Mouse (Mus musculus) limb, embryonic 11.5 days (tissue): Measurements from ENCODE around the gene Zscan21. TPM values are rescaled to one million over a fixed set of nuclear protein-coding genes. Genes with fewer than 3 reads are reported as not detected.

ENCODE experiments used
- ATAC-seq: fragments of 200-750 bp; cut with Nextera tagmentation; 2 replicates; pipeline ENCODE4 v1.8.0; 2017; ENCODE audit warnings: low read depth; ENCODE audit not compliant: insufficient number of reproducible peaks, low FRiP score, low TSS enrichment
- DNase-seq: peaks from one replicate; pipeline ENCODE4 v3.0.0-alpha.2; 2015; ENCODE audit warnings: low spot score
- H3K27ac ChIP-seq: fragments of 300-500 bp; sonication (generic); replicated peaks from 2 replicates; pipeline ENCODE4 v1.5.1; 2014; ENCODE audit warnings: low read depth, mild to moderate bottlenecking, low read length
- H3K27me3 ChIP-seq: fragments of 300-500 bp; sonication (generic); 2 replicates; pipeline ENCODE4 v1.6.1; 2014; ENCODE audit warnings: mild to moderate bottlenecking, low read length, mixed read lengths; ENCODE audit not compliant: control insufficient read depth, insufficient read depth
- H3K36me3 ChIP-seq: fragments of 300-500 bp; sonication (generic); 2 replicates; pipeline ENCODE4 v1.6.1; 2014; ENCODE audit warnings: mild to moderate bottlenecking, low read length, moderate library complexity, mixed read lengths; ENCODE audit not compliant: control insufficient read depth, insufficient read depth
- H3K4me1 ChIP-seq: fragments of 300-500 bp; sonication (generic); 2 replicates; pipeline ENCODE4 v1.6.1; 2014; ENCODE audit warnings: low read length, mixed read lengths; ENCODE audit not compliant: control insufficient read depth, insufficient read depth
- H3K4me2 ChIP-seq: fragments of 300-500 bp; sonication (generic); 2 replicates; pipeline ENCODE4 v1.6.1; 2014; ENCODE audit warnings: low read depth, mild to moderate bottlenecking, moderate library complexity; ENCODE audit not compliant: severe bottlenecking
- H3K4me3 ChIP-seq: fragments of 300-500 bp; sonication (generic); 2 replicates; pipeline ENCODE4 v1.5.1; 2014; ENCODE audit warnings: low read depth, low read length
- H3K9ac ChIP-seq: fragments of 300-500 bp; sonication (generic); 2 replicates; pipeline ENCODE4 v1.6.1; 2014; ENCODE audit warnings: mild to moderate bottlenecking, low read length
- H3K9me3 ChIP-seq: fragments of 300-500 bp; sonication (generic); 2 replicates; pipeline ENCODE4 v1.6.1; 2016; ENCODE audit warnings: low read length; ENCODE audit not compliant: control insufficient read depth
- WGBS: fragments of 180-500 bp; shearing (Covaris S2); extraction: QIAGEN DNeasy Blood & Tissue Kit; methylation state at CpG from one replicate; pipeline ENCODE4 v1.1.7; 2014; 5-methylcytosine and 5-hydroxymethylcytosine counted together
- microRNA counts: library from miRNA; unstranded; fragments of <30 nt; microRNA quantifications from one replicate; lab custom pipeline; 2016
- microRNA-seq: library from miRNA; unstranded; fragments of <30 nt; microRNA quantifications from one replicate; pipeline ENCODE4, GENCODE M21; 2016
- polyA plus RNA-seq: library from polyadenylated mRNA; unstranded; fragments of >200 nt; fragmentation: Nextera tagmentation; extraction: Ambion mirVana; gene quantifications from 2 replicates; pipeline ENCODE4 v1.2.1, GENCODE M21; 2014

Zscan21 gene
- polyA plus RNA-seq, 1 experiment from 2014 or later, result 96.4 TPM

GRCm38 (mm10) chr5:138165594-138165993 is 48.9 kb downstream of the Zscan21 start:
- no peak for DNase-seq
- no peak for ATAC-seq
- H3K27ac ChIP-seq, result no peak overlapping the region
- H3K36me3 ChIP-seq, result peaks cover 52% of the 10 kb centered on the region
- no peaks in the 10 kb centered on the region for H3K9me3 ChIP-seq
- H3K4me3 ChIP-seq, result no peak overlapping the region
- peaks cover 5% of the 10 kb centered on the region; the same call in 1 of the 2 replicates for H3K4me1 ChIP-seq
- 79% methylated on average over 8 of the region's 8 CpGs for WGBS
- H3K9ac ChIP-seq, result no peak overlapping the region
- H3K4me2 ChIP-seq, result no peak overlapping the region
- H3K27me3 ChIP-seq, result no peaks in the 10 kb centered on the region

- Histone ChIP-seq H3K9ac (peak overlapping the region; percentile 64), H3K27ac (peak overlapping the region; percentile 80), H3K4me1 (no peaks in the 10 kb centered on the region; the same call in 1 of the 2 replicates), H3K9me3 (no peaks in the 10 kb centered on the region), H3K4me2 (peak overlapping the region; percentile 60), H3K27me3 (no peaks in the 10 kb centered on the region), H3K4me3 (peak overlapping the region; percentile 51), H3K36me3 (peaks cover 36% of the 10 kb centered on the region)
- ATAC-seq (peak; percentile 88), DNase-seq (peak; percentile 97)
- WGBS, result under 1% methylated on average over 47 of the region's 47 CpGs
Observed at GRCm38 (mm10) chr5:138170936-138171561, 54.3 kb downstream of the Zscan21 start.

DNA sequence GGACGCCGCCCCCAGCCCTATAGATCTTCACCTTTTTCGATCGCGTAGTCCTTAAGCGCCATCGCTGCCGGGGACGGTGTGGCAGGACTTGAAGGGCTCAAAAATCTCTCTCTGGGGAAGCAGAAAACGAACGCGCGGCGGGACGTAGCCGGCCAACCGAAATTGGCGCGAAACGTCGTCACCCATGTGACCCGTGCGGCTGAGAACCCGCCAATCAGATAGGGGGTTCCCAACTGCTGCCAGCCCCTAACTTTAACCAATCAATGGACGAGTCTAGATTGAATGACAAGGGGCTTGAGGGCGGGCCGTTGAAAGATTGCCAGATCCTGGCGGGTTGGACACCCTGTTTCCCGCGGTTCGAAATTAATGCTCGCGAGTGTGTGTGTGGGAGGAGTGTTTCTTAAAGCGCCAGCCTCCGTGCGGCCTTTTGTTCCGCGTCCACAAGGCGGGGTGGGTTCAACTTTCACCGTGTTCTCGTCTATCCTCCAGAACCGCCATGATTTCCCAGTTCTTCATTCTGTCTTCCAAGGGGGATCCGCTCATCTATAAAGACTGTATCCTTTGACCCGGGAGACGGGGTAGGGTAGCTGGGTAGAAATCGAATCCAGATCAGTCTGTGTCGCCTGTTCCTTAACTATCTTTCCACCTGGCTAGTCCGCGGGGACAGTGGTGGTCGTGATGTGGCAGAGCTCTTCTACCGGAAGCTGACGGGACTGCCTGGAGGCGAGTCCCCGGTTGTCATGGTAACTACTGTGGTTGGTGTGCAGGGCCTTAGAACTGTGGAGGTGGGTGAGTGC is 55.2 kb downstream of the Zscan21 start, which contains the start of the genes Ap4m1 and Mcm7:
Gene Ap4m1 (plus strand): TSS at position 308 of the 797 bp plus-strand sequence.
Gene Mcm7 (minus strand): TSS at position 728 of the 797 bp plus-strand sequence.
- Histone ChIP-seq H3K4me1 (no peaks in the 10 kb centered on the region; the same call in 1 of the 2 replicates), H3K9me3 (no peaks in the 10 kb centered on the region), H3K27ac (peak within 1 kb of the TSS; percentile 80), H3K36me3 (peaks cover 30% of the 10 kb centered on the region), H3K27me3 (no peaks in the 10 kb centered on the region), H3K9ac (peak within 1 kb of the TSS; percentile 71), H3K4me2 (peak within 1 kb of the TSS; percentile 60), H3K4me3 (peak within 1 kb of the TSS; percentile 51)
- DNase-seq, result peak; percentile 92
- ATAC-seq, result peak; percentile 91
- under 1% methylated on average over 54 of the region's 54 CpGs for WGBS

DNA sequence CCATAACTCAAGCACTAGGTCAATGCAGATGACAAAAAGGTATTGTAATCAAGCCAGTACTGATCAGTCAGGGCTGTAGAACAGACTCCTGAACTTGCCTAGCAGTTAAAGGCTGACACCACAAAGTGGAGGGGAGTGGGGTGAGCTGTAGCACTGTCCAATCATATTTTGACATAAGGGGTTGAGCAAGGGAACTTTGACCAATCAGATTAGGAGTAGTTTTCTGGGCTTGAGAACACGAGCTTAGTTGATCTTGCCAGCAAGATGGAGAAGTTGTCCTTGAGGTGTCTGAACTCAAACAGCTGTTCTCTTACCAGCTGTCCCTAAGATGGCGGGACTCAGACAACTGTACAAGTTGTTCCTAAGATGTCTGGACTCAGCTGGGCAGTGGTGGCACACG is 56.5 kb downstream of the Zscan21 start:
- ATAC-seq (no peak), DNase-seq (no peak)
- Histone ChIP-seq H3K27me3 (no peaks in the 10 kb centered on the region), H3K4me3 (peak overlapping the region; percentile 51; the same call in 1 of the 2 replicates), H3K36me3 (peaks cover 24% of the 10 kb centered on the region), H3K4me1 (no peaks in the 10 kb centered on the region; the same call in 1 of the 2 replicates), H3K9me3 (no peaks in the 10 kb centered on the region), H3K27ac (no peak overlapping the region), H3K9ac (no peak overlapping the region), H3K4me2 (peak overlapping the region; percentile 38; the same call in 1 of the 2 replicates)
- WGBS, result 88% methylated on average over 3 of the region's 3 CpGs

MicroRNA genes within 50 kb of the gene (microRNA counts, 519-probe panel; counts per million panel counts)
- 5,691 counts per million, percentile 92 among the panel's probes with 10 or more counts for microRNA mmu-miR-106b (lab: Ali Mortazavi, UCI)
- 6,670 counts per million, percentile 97 among the panel's probes with 10 or more counts for microRNA mmu-miR-25 (lab: Ali Mortazavi, UCI)
- 5,576 counts per million, percentile 90 among the panel's probes with 10 or more counts for microRNA mmu-miR-93 (lab: Ali Mortazavi, UCI)

Small RNA genes within 50 kb of the gene (microRNA-seq; reads per million reads assigned to microRNA genes)
- gene Mir106b, result 13,684 reads per million, percentile 96 among the genes with 10 or more reads in this experiment
- 1,009 reads per million, percentile 75 among the genes with 10 or more reads in this experiment for gene Mir25
- gene Mir93, result 14,805 reads per million, percentile 96 among the genes with 10 or more reads in this experiment

Other genes with a start within 250 kb of the Zscan21 start
- not detected in 2 replicates for gene Pilrb2, start 245.1 kb upstream of the Zscan21 start, polyA plus RNA-seq
- not detected in 2 replicates for gene Cyp3a13, start 195.3 kb upstream of the Zscan21 start, polyA plus RNA-seq
- 0.14 TPM in 1 of 2 replicates, not detected in the other for gene Gjc3, start 153.8 kb upstream of the Zscan21 start, polyA plus RNA-seq
- not detected in 2 replicates for gene Azgp1, start 135.4 kb upstream of the Zscan21 start, polyA plus RNA-seq
- not detected in 2 replicates for gene Smok3a, start 95.6 kb upstream of the Zscan21 start, polyA plus RNA-seq
- not detected in 2 replicates for gene Smok3b, start 95.5 kb upstream of the Zscan21 start, polyA plus RNA-seq
- not detected in 2 replicates for gene Smok3c, start 63.7 kb upstream of the Zscan21 start, polyA plus RNA-seq
- gene Zkscan1, start 31.8 kb upstream of the Zscan21 start, polyA plus RNA-seq, result 31.5 and 39.9 TPM in 2 replicates
- 21.1 and 23.6 TPM in 2 replicates for gene Zfp113, start 38.8 kb downstream of the Zscan21 start, polyA plus RNA-seq
- 300 and 307 TPM in 2 replicates for gene Cops6, start 44.2 kb downstream of the Zscan21 start, polyA plus RNA-seq
- gene Ap4m1, start 55.1 kb downstream of the Zscan21 start, polyA plus RNA-seq, result 19.5 and 21.2 TPM in 2 replicates
- 336 and 343 TPM in 2 replicates for gene Mcm7, start 55.5 kb downstream of the Zscan21 start, polyA plus RNA-seq
- gene Taf6, start 70.5 kb downstream of the Zscan21 start, polyA plus RNA-seq, result 140 and 142 TPM in 2 replicates
- 58.5 and 64.9 TPM in 2 replicates for gene Cnpy4, start 70.6 kb downstream of the Zscan21 start, polyA plus RNA-seq
- 7.5 and 8.1 TPM in 2 replicates for gene Mblac1, start 77.4 kb downstream of the Zscan21 start, polyA plus RNA-seq
- 0.07 TPM in 1 of 2 replicates, not detected in the other for gene Nxpe5, start 109.0 kb downstream of the Zscan21 start, polyA plus RNA-seq
- gene Lamtor4, start 138.6 kb downstream of the Zscan21 start, polyA plus RNA-seq, result 33.0 and 36.3 TPM in 2 replicates
- gene BC037034, start 147.1 kb downstream of the Zscan21 start, polyA plus RNA-seq, result 4.8 and 5.2 TPM in 2 replicates
- gene Gal3st4, start 155.9 kb downstream of the Zscan21 start, polyA plus RNA-seq, result 3.5 and 4.2 TPM in 2 replicates
- gene Gm43720, start 163.1 kb downstream of the Zscan21 start, polyA plus RNA-seq, result 0.03 and 0.24 TPM in 2 replicates
- gene Gpc2, start 163.1 kb downstream of the Zscan21 start, polyA plus RNA-seq, result 14.0 and 15.8 TPM in 2 replicates
- gene Stag3, start 163.3 kb downstream of the Zscan21 start, polyA plus RNA-seq, result 4.6 and 5.5 TPM in 2 replicates
- gene Pvrig, start 225.1 kb downstream of the Zscan21 start, polyA plus RNA-seq, result 0.13 TPM in 1 of 2 replicates, not detected in the other